Mouse (Mus musculus) ovary, postnatal 10 days (tissue): Measurements from ENCODE around the gene Cnep1r1.

Experiments used
- DNase-seq: peaks from one replicate; pipeline ENCODE4 v3.0.0; 2022; ENCODE audit warnings: low spot score

Gene Cnep1r1

DNA sequence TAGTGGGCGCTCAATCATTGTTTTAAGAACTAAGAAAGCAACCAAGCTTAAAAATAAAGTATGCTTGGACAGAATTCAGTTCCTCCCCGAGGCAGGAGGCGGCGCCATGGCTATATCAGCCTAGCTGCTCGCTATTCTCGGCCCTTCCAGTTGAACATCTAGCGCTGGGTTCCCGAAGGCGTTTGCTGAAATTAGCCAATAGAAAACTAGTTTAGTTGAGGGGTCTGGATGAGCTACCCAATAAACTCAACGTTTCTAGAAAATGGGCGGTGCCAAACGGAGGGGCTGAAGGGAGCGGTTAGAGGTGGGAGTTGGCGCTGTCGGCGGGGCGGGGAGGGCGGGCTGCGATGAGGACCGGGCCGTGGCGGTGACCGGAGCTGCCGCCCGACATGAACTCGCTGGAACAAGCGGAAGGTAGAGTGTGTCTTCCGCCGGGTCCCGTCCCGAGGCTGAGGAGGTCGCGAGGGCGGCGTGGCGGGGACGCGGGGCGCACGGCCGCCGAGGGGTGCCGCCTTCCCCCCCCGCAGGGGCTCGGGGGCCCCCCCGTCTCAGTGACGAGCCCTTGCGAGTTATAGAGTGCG, at the start of gene Cnep1r1:
TSS of gene Cnep1r1 (plus strand) at position 314 of the 581 bp plus-strand sequence.
- DNase-seq, result peak; percentile 89

DNA sequence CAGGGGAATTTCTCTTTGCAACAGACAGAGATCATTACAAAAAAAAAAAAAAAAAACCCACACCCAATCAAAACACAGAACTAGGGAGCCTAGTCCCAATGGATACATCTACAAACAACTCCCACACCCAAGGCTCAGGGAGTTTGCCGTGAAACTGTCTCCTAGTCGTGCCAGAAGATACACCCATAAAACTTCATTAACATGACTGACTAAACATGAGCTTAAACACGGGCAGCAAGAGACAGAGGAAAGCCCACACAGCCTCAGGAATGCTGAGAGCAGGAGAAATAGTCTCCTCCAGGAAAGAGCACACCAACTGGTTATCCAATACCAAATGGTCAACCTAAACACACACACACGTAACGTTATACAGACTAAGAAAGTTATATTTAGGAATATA, 36.4 kb upstream of the Cnep1r1 start:
- DNase-seq, result no peak

DNA sequence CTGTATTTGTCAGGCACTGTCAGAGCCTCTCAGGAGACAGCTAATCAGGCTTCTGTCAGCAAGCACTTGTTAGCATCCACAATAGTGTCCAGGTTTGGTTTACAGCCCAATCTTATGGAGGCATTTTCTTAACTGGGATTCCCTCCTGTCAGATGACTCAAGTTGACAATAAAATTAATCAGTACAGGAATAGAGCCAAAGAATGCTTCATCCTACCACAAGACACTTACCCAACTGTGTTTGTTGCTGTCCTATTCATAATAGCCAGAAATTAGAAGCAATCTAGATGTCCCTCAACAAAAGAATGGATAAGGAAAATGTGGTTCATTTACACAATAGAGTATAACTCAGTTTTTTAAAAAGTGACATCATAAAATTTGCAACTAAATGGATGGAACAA, 30.6 kb upstream of the Cnep1r1 start:
- DNase-seq, result no peak

DNA sequence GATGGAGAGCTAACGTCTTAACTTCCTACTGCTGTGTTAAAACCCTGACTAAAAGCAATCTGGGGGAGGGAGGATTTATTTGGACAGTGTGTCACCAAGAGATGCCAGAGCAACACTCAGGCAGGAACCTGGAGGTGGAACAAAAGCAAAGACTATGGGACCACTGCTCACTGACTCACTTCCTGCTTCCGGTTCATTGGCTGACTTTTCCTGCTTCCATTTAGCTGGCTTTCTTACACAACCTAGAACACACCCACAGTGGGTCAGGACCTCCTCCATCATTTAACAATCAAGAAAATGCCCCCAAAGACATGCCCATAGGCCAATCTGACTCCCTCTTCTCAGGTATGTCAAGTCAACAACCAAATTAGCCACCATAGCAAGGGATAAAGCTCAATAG, 26.9 kb upstream of the Cnep1r1 start:
- no peak for DNase-seq

DNA sequence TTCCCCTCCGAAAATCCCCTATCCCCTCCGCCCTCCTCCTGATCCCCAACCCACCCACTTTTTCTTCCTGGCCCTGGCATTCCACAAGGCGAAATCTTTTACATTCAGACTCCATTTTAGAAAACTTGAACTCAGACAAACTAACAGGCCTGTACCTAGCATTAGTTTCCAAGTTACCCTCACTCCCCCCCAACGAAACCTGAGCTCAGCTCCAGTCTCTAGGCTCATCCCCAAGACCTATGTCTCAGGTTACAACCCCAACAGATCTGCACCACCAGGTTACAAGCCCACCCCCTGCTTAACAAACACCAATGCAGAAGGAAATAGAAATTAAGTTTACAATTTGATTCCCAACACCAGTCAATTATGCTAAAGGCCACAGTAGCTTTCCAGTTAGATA, 25.2 kb upstream of the Cnep1r1 start:
- DNase-seq, result no peak

DNA sequence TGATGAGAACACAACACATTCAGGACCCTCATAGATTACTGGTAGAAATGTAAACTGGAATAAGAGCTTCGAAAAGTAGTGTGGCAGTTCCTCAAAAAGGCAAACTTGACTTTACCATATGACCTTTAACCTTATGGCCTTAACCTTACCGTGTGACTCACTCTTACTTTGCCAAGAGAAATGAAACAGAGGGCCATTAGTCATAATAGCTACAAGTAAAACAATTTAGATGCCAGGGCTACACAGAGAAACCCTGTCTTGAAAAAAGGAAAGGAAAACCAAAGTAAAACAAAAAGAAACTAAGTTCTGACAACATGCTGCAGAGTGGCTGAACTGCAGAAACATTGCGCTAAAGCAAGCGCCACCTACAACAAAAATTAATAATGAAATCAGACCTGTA, 19.7 kb upstream of the Cnep1r1 start:
- no peak for DNase-seq

DNA sequence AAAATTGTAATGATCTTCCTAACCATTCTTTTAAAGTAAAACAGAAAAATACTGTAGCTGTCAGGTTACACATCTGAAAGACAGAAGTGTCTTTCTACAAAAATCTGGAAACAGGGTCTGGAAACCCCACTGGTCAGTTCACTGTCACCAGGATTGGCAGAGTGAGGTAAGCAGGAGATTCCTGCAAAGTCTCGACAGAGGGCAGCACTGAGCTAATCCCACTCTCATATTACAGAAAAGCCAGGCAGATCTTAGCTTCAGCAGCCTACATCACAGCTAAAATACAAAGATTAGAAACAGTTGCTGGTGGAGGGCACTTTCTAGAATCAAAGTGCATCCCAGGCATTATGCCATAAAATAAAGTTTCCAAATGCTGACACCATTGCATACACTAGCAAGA, 19.0 kb upstream of the Cnep1r1 start:
- no peak for DNase-seq

DNA sequence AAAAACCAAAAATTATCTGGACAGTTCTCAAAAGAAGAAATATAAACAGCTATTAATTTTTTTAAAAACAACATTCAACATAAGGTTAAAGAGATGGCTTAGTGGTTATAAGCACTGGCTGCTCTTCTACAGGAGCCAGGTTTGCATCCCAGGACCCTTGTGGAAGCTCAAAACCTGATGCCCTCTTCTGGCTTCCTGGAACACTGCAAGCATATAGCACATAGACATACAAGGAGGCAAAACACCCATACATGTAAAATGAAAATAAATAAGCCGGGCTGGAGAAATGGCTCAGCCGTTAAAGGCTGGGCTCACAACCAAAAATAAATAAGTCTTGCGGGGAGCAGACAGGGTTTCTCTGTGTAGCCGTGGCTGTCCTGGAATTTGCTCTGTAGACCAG, 9.3 kb upstream of the Cnep1r1 start:
- DNase-seq, result no peak

DNA sequence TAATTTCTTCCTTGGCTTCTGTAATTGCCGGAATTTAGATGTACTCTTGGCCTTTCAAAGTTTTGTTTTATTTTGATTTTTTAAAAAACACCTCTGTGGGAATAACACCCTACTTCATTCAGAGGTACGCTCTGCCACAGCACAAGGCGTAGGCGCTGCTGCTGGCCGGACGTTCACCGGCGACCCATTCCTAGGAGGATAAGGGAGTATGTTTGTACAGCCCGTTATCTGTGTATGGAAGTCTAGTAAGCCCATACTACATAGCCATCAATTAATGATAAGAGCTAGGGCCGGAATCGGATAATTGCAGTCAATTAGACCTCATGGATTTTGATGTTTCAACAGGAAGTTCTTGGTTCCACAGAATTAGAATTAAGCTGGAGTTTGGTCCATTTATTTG, 507 bp downstream of the Cnep1r1 start:
- no peak for DNase-seq

DNA sequence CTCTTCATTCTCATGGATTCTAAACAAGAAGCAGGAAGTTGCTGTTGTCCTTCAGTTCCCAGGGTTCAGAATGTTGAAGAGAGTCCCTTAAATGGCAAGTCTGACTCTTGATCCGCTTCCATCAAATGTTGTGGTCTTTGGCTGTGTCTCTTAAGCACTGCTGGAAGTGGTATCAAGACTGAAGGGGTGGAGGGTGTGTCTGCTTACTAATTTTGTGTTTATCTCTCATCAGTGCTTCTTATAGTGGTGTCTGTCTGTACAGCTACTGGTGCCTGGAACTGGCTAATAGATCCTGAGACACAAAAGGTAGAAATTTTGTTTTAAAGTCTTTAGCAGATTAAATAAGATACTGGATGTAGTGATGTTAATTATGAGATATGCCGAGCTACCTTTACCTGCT, 6.3 kb downstream of the Cnep1r1 start:
- DNase-seq, result no peak

DNA sequence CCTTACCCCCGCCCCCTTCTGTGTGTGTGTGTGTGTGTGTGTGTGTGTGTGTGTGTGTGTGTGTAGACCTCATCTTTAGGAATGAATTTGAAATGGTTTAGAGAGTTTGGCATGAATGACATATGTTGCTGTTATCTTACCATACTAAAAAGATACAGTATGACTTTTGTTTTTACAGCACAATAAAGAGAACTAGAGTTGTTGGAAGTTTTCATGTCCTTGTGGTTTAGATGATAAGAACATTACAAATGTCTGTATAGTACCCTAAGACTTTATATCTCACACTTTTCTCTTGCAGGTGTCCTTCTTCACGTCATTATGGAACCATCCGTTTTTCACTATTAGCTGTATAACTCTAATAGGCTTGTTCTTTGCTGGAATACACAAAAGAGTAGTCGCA, 10.8 kb downstream of the Cnep1r1 start:
- no peak for DNase-seq

DNA sequence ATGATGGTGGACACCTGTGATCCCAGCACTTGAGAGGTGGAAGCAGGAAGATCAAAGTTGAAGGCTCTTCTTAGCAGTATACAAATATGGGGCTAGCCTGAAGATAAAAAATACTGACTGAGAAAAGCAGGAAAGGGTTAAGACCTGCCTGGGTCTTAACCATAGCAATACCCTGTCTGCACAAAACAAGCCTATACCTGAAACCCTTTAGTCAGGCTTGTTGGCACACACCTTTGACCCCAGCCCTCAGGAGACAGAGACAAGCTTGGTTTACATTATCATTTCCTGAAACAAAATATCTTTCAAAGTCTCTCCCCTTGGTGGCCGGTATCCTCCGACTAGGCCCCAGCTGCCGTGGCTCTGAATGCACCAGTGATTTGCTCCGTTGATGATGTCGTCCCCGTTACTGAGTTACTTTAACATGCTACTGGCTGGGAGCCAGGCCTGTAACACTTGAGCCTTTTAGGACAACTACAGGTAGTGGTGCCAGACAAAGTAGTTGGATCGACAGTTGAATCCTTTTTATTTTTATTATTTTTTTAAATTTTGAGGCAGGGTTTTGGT, 12.3 kb downstream of the Cnep1r1 start:
- no peak for DNase-seq

DNA sequence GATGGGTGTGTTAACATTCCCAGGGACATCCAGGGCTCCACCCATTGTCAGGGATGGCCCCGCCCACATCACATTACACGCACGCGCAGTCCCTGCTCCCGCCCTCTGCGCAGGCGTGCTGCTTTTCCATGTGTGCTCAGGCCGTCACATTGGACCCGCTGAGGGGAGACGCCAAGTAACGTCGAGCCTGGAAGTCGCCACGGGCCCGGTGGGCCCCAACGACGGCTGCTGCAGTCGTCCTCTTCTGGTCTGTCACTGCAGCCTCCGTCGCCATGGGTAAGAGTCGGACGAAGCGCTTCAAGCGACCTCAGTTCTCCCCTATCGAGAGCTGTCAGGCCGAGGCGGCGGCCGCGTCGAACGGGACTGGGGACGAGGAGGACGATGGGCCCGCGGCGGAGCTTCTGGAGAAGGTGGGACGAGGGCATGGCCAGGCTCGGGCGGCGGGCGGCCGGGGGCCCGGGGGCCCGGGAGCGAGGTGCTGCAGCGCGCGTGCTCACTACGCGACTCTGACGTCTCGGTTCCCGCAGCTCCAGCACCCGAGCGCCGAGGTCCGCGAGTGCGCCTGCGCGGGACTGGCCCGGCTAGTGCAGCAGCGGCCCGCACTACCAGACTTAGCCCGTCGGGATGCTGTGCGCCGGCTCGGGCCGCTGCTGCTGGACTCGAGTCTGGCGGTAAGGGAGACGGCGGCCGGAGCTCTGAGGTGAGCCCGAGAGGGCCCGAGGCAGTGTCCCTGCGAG, 19.3 kb downstream of the Cnep1r1 start, which contains the start of gene Heatr3:
TSS of gene Heatr3 (plus strand) at position 108 of the 737 bp plus-strand sequence.
- DNase-seq, result peak; percentile 98

DNA sequence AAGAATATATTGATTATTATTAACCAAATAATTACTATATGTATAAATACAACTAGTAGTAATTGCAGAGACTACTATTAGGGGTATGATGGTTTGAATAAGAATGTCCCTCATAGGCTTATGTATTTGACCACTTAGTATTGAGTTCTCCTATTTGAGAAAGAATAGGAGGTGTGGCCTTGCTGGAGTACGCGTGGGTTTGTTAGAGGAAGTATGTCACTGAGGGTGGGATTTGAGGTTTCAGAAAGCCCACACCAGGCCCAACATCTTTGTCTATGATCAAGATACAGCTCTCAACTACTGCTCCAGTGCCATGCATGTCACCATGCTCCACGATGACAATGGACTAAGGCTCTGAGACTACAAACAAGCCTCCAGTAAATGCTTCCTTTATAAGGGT, 20.7 kb downstream of the Cnep1r1 start:
- no peak for DNase-seq

DNA sequence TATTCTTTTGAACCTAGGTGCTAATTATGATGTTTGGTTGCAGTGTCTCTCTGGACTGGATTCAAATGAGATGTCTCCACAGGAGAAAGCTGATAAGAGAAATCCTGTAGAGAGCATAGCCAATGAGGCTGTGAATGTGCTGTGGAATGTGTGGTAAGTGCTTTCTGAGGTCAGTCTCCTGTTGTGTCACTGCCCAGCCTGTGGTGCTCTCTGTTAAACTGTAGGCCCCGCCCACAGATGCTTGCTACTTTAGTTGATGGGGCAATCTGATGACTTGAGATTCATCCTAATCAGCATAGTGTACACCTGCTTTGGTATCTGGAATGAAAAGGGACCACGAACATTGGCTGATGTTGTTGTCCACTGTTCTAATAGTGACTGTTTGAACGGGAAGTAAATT, 23.1 kb downstream of the Cnep1r1 start:
- DNase-seq, result no peak

DNA sequence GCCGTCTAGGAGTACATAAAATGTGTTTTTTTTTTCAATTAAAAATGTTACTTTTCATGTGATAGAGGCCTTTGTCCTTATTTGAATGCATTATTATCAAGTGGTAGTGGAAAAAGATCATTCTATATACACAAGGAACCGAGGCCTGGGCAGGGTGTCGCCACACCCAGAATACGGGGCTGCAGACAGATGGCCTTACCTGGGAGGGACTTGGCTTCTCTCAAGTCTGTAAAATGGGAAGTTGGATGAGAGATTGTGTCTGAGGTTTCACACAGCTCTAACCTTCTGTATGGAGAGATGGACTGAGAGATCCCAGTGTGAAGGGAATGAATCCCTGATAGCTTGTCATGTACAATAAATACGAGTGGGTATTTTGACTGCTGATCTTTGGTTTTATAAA, 25.5 kb downstream of the Cnep1r1 start:
- no peak for DNase-seq

DNA sequence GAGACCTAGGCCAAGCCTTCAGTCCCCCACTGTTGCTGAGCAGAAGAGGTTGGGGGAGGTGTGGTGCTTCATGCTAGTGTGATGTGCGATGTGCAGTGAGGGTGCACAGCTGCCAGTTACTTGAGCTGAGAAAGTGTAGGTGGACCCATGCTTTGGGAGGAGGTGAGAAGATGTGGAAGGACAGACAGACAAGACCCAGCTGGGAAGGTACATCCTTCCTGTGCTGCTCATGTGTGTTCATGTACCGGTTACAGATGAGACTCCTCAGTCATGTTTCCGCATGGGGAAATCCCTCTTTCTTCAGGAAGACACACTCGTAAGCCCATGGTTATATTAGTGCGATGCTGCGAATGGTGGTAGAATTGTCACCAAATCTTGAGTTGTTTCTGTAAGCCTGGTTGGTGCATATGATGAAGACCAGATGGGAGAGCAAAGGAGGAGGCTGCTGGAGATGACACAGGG, 32.4 kb downstream of the Cnep1r1 start:
- DNase-seq, result no peak

DNA sequence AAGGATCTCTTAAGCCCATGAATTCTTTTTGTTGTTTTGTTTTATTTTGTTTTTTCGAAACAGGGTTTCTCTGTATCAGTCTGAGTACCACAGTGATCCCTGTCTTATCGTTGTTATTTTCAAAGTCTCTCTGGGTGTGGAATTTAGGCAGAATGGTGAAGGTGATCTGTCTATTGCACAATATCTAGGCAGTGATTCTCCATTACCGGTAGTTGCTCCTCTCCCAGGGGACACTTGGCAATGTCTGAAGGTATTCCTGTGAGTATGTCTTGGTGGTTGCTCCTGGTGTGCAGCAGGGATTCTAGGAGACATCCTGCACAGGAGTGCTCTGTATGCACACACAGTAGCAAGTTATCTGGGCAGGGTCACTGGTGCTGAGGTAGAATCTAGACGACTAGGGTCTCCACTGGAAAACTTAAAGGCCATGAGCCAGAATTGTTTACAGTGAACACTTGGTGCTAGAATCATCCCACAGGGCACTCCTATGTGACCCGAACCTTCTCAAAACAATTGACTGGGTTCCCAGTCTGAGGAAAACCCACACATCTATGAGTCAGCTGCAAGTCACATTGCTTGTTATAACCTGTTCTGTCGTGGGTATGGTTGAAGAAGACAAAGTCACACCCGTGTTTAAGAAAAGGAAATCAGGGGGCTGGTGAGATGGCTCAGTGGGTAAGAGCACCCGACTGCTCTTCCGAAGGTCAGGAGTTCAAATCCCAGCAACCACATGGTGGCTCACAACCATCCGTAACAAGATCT, 41.8 kb downstream of the Cnep1r1 start:
- no peak for DNase-seq

DNA sequence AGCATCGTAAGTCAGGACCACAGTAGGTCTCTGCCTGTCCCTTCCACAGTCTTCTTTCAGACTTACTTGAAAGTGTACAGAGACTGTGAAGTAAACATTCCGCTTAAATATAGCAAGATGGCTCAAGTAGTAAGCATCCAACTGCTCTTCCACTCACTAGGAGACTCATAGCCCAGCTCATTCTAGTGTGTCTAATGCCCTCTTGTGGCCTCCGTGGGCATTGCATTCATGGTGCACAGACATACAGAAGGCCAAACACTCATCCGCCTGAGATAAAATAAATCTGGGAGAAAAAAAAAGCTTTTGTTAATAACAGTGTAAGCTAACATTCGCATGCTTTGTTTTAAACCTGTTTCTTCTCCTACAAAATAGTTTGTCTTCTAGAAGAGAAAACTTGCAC, 42.9 kb downstream of the Cnep1r1 start:
- DNase-seq, result peak; percentile 13

DNA sequence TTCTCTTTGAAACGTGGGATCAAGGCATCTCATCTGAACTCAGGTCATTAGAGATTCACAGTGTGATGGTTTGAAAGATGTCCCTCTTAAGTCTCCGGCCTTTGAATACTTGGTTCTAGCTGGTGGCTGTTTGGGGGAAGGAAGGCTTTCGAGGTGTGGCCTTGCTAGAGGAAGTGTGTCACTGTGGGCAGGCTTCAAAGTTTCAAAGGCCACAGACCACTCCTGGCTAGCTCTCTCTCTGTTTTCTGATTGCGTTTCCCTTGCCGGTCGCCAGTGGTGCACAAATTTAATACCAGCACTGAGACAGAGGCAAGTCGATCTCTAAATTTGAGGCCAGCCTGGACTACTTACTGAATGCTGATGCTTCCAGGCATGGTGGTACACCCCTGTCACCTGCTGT, 56.7 kb downstream of the Cnep1r1 start:
- no peak for DNase-seq

DNA sequence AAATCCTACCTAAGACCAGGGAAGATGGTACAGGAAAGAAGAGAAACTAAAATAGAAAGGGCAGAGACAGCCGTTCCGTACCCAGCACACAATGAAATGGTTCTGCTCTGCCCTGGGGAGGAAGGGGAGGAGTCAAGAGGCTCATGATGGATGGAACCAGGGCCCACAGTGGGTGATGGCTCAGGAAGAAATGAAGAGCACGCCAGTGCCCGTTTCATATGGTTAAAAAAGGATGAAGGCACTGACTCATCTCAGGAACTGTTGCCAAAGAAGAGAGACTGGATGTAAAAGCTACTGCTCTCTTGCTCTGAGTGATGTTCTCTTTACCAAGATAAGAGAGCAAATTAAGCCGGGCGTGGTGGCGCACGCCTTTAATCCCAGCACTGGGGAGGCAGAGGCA, 58.7 kb downstream of the Cnep1r1 start:
- no peak for DNase-seq

DNA sequence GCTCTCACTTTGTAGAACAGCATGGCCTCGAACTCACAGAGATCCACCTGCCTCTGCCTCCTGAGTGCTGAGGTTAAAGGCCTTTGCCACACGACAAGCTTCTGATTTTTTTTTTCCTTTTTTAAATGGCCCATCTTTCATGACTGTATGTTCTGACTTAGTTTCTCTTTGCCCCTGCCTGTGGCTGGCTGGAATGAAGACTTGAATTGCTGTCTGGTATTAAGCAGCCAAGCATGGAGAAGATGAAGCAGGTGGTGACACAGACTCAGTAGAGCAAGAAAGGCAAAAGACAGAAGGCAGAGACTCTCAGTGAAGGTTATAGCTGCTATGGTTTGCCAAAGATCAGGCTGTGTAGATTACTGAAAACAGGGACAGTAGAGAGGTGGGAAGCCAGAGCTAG, 64.6 kb downstream of the Cnep1r1 start:
- DNase-seq, result no peak
